Mouse (Mus musculus) myocyte (in vitro differentiated cells): ENCODE data around the gene Znrf1. TPM values are rescaled to one million over a fixed set of nuclear protein-coding genes. Genes with fewer than 3 reads are reported as not detected.

Experiments used
- H3K27me3 ChIP-seq: one replicate; pipeline ENCODE4 v1.6.1; 2011; ENCODE audit not compliant: control insufficient read depth, insufficient read depth, insufficient read length
- H3K36me3 ChIP-seq: one replicate; pipeline ENCODE4 v1.6.1; 2011; ENCODE audit not compliant: control insufficient read depth, insufficient read depth
- H3K4me2 ChIP-seq: one replicate; pipeline ENCODE4 v1.6.1; 2011; ENCODE audit warnings: low read depth, control low read depth
- H3K4me3 ChIP-seq: one replicate; pipeline ENCODE4 v1.5.1; 2011; ENCODE audit warnings: mild to moderate bottlenecking, control low read depth, moderate library complexity
- H3K79me2 ChIP-seq: one replicate; pipeline ENCODE4 v1.6.1; 2011; ENCODE audit not compliant: control insufficient read depth, insufficient read depth
- H3ac ChIP-seq: one replicate; pipeline ENCODE4 v1.6.1; 2011; ENCODE audit not compliant: control insufficient read depth, insufficient read length
- CEBPB ChIP-seq: IDR thresholded peaks from 2 replicates; pipeline ENCODE4 v1.6.1; 2011; ENCODE audit warnings: mild to moderate bottlenecking, moderate library complexity; ENCODE audit not compliant: poor library complexity, insufficient read depth, severe bottlenecking
- E2F4 ChIP-seq: IDR thresholded peaks from one replicate; pipeline ENCODE4 v1.6.1; 2011; ENCODE audit warnings: mild to moderate bottlenecking, control low read depth, moderate library complexity; ENCODE audit not compliant: insufficient read depth
- MAX ChIP-seq: IDR thresholded peaks from one replicate; pipeline ENCODE4 v1.6.1; 2011; ENCODE audit warnings: low read depth, mild to moderate bottlenecking, control low read depth
- MYOD1 ChIP-seq, 3 experiments: IDR thresholded peaks; one replicate each; pipeline ENCODE4 v1.6.1; 2011; ENCODE audit warnings: control low read depth in 2 of 3, low read depth in 2 of 3, mild to moderate bottlenecking in 2 of 3, moderate library complexity in 1 of 3; ENCODE audit not compliant: insufficient read length in 2 of 3, control insufficient read depth in 1 of 3
- MYOG ChIP-seq, 3 experiments: IDR thresholded peaks; one replicate each; pipeline ENCODE4 v1.6.1; 2011; ENCODE audit warnings: control low read depth in 2 of 3, low read depth in 2 of 3, mild to moderate bottlenecking in 2 of 3; ENCODE audit not compliant: insufficient read length in 2 of 3, control insufficient read depth in 1 of 3, insufficient read depth in 1 of 3
- POLR2A ChIP-seq: IDR thresholded peaks from one replicate; pipeline ENCODE4 v1.6.1; 2011; ENCODE audit warnings: low read depth, mild to moderate bottlenecking, control low read depth, moderate library complexity; ENCODE audit not compliant: insufficient read length
- POLR2AphosphoS2 ChIP-seq: IDR thresholded peaks from one replicate; pipeline ENCODE4 v1.6.1; 2011; ENCODE audit warnings: low read depth, control low read depth; ENCODE audit not compliant: insufficient read length
- REST ChIP-seq: IDR thresholded peaks from one replicate; pipeline ENCODE4 v1.6.1; 2011; ENCODE audit warnings: mild to moderate bottlenecking, control low read depth, moderate library complexity; ENCODE audit not compliant: insufficient read depth, insufficient read length
- SRF ChIP-seq: IDR thresholded peaks from one replicate; pipeline ENCODE4 v1.6.1; 2011; ENCODE audit warnings: low read depth; ENCODE audit not compliant: control insufficient read depth, insufficient read length
- TCF12 ChIP-seq: IDR thresholded peaks from one replicate; pipeline ENCODE4 v1.6.1; 2011; ENCODE audit warnings: mild to moderate bottlenecking, control low read depth; ENCODE audit not compliant: poor library complexity, insufficient read depth, severe bottlenecking
- TCF3 ChIP-seq: IDR thresholded peaks from one replicate; pipeline ENCODE4 v1.6.1; 2011; ENCODE audit warnings: low read depth, control low read depth; ENCODE audit not compliant: insufficient read length
- USF1 ChIP-seq: IDR thresholded peaks from one replicate; pipeline ENCODE4 v1.6.1; 2011; ENCODE audit warnings: low read depth, mild to moderate bottlenecking, control low read depth, moderate library complexity
- polyA plus RNA-seq: library from polyadenylated mRNA; unstranded; fragments of >200 nt; fragmentation: generic; extraction: Trizol; gene quantifications from one replicate; pipeline ENCODE4 v1.2.1, GENCODE M21; 2012; ENCODE audit warnings: missing spikeins

Gene Znrf1
- polyA plus RNA-seq, 1 experiment, result 39.2 TPM

DNA sequence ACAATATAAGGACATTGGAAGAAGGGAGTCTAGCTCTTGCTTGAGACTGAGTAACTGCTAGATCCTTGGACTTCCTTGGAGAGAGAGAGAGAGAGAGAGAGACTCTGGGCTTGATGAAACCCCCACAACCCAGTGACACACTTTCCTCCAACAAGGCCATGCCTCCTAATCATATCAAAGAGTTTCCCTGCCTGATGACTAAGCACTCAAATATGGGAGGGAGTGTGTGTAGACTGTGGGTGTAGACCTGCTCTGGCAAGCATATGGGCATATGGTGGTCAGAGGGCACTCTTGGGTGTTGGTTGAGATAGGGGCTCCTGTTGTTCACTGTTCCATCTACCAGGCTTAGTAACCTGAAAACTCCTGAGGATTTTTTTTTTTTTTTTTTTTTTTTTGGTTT lies 102.2 kb downstream of the Znrf1 start:
- Histone ChIP-seq H3K79me2 (no peaks in the 10 kb centered on the region), H3K36me3 (no peaks in the 10 kb centered on the region), H3K4me3 (no peak overlapping the region), H3ac (no peak overlapping the region), H3K4me2 (no peak overlapping the region), H3K27me3 (no peaks in the 10 kb centered on the region)
- TF ChIP-seq E2F4 (no peak), SRF (no peak), POLR2AphosphoS2 (no peak)

DNA sequence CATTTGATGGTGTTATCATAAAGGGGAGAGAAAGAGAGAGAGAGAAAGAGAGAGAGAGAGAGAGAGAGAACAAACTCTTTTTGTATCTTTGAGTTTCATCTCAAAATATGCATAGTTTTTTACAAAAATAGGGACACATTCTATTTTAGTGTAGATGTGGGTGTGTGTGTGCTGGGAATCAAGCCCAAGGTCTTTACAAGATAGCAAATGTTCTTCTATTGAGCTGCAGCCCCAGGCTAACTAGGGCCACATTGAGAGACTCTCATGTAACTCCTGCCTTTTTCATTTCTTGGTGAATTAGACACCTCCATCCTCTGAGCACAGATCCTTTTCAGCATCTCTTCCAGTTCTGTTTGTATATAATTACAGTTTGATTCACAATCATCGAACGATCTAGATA lies 105.2 kb downstream of the Znrf1 start:
- Histone ChIP-seq H3K36me3 (no peaks in the 10 kb centered on the region), H3ac (no peak overlapping the region), H3K79me2 (peaks cover 12% of the 10 kb centered on the region), H3K27me3 (no peaks in the 10 kb centered on the region), H3K4me3 (no peak overlapping the region), H3K4me2 (no peak overlapping the region)
- TF ChIP-seq USF1 (no peak), MYOD1 (IDR thresholded peaks at IDR 0.05; ENCODE audit: control insufficient read depth in 1 of 3, insufficient read length in 2 of 3, low read depth in 2 of 3) (no peak)

DNA sequence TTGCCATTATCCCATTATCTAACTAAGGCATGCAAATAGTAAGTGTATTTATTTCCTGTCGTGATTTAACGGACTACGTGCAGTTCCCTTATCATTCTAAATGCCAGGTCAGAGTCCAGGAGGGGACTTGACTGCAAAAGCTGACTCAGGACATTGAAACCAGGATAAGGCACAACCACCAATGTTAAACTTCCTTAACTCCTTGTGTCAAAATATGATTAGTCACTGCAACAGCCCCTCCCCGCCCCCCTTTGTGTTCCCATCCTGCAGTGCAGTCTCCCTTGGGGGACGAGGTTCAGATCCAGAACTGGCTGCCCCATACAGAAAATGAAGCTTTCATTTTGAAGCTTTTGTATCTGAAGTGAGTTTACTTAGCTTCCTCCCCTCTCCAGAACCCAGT lies 106.6 kb downstream of the Znrf1 start:
- H3K36me3 ChIP-seq, result peaks cover 6% of the 10 kb centered on the region
- peaks cover 26% of the 10 kb centered on the region for H3K79me2 ChIP-seq
- no peaks in the 10 kb centered on the region for H3K27me3 ChIP-seq
- peak overlapping the region; percentile 99 for H3K4me2 ChIP-seq
- no peak overlapping the region for H3ac ChIP-seq
- peak overlapping the region; percentile 32 for H3K4me3 ChIP-seq
- no peak for TF ChIP-seq POLR2AphosphoS2
- TF ChIP-seq CEBPB, result no peak
- TF ChIP-seq TCF12, result no peak
- TF ChIP-seq SRF, result no peak
- TF ChIP-seq POLR2A, result no peak
- TF ChIP-seq REST, result no peak
- TF ChIP-seq MYOD1 (IDR thresholded peaks at IDR 0.05; ENCODE audit: control insufficient read depth in 1 of 3, insufficient read length in 2 of 3, low read depth in 2 of 3), result no peak
- TF ChIP-seq USF1, result no peak
- no peak for TF ChIP-seq TCF3
- no peak for TF ChIP-seq MYOG (IDR thresholded peaks at IDR 0.05; ENCODE audit: control insufficient read depth in 1 of 3, insufficient read depth in 1 of 3, insufficient read length in 2 of 3, low read depth in 2 of 3)
- TF ChIP-seq E2F4, result no peak
- TF ChIP-seq MAX, result no peak

DNA sequence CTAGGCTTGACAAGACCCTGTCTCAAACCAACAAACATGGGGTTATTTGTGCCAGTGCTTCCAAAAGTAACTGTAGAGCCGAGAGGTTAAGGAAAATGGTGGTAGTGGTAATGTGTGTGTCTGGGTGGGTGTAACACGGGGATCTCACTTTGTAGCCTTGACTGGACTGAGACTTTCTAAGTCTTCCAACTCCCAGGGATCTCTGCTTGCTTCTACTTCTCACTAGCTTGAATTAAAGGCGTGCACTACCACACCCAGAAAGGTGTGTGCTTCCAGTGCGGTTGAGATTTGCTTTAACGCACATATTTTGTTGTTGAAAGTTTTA lies 107.0 kb downstream of the Znrf1 start:
- H3K27me3 ChIP-seq, result no peaks in the 10 kb centered on the region
- peak overlapping the region; percentile 99 for H3K4me2 ChIP-seq
- peaks cover 6% of the 10 kb centered on the region for H3K36me3 ChIP-seq
- TF ChIP-seq POLR2A (no peak), MYOG (IDR thresholded peaks at IDR 0.05; ENCODE audit: control insufficient read depth in 1 of 3, insufficient read depth in 1 of 3, insufficient read length in 2 of 3, low read depth in 2 of 3) (no peak), MAX (no peak), CEBPB (no peak), MYOD1 (IDR thresholded peaks at IDR 0.05; ENCODE audit: control insufficient read depth in 1 of 3, insufficient read length in 2 of 3, low read depth in 2 of 3) (no peak), E2F4 (no peak), POLR2AphosphoS2 (no peak), TCF12 (no peak), REST (no peak), SRF (no peak), USF1 (no peak), TCF3 (no peak)
- H3K79me2 ChIP-seq, result peaks cover 30% of the 10 kb centered on the region
- H3ac ChIP-seq, result peak overlapping the region; percentile 96
- peak overlapping the region; percentile 32 for H3K4me3 ChIP-seq

DNA sequence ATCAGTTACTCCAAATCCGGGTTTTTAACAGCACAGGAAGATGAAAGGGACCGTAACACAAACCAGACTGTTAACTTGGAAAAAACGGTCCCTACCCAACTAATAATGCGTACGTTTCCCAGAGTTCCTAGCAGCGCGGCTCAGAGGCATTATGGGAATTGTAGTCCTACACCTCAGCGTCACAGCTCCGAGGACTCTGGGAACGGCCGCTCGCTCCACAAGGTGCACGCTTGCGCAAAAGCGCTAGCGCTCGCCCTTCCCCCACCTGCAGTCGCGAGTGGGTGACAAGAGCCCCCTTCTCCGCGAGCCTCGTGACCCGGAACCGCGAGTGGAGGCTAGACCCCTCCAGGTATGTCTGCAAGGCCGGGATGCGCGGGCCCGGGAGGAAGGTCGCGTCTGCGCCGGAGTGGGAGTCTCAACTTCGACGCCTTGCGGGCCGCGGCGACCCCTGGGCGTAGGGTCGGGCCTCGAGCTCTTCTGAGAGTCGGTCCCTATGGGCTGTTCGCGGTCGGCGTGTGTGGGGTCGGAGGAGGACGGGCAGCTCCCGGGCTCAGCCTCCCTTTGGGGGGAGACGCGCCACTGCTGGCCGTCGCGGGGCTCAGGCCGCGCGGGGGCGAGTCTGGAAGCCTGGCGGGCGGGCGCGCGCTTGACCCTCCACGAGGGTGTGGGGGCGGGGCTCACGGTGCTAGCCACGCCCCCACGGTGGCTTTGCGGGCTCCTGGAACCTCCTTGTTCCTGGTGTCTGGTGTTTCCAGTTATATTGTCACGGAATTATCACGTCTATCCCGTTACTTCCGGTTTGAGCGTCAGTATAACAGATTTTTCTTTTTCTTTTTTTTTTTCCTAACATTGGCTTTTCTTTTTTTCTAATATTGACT lies 107.6 kb downstream of the Znrf1 start, which contains the start of gene Zfp1:
TSS of gene Zfp1 (plus strand) at position 138 of the 878 bp plus-strand sequence.
- H3K36me3 ChIP-seq, result peaks cover 6% of the 10 kb centered on the region
- H3K79me2 ChIP-seq, result peaks cover 36% of the 10 kb centered on the region
- no peaks in the 10 kb centered on the region for H3K27me3 ChIP-seq
- peak within 1 kb of the TSS; percentile 32 for H3K4me3 ChIP-seq
- peak within 1 kb of the TSS; percentile 99 for H3K4me2 ChIP-seq
- H3ac ChIP-seq, result peak within 1 kb of the TSS; percentile 96
- peak; percentile 76 for TF ChIP-seq POLR2A
- 0 out of 2 replicates have a peak, but pooled peaks have one; percentile 12 for TF ChIP-seq CEBPB
- TF ChIP-seq MAX, result no peak
- no peak for TF ChIP-seq SRF
- TF ChIP-seq TCF3, result no peak
- no peak for TF ChIP-seq REST
- TF ChIP-seq MYOG (IDR thresholded peaks at IDR 0.05; ENCODE audit: control insufficient read depth in 1 of 3, insufficient read depth in 1 of 3, insufficient read length in 2 of 3, low read depth in 2 of 3), result no peak
- peak; percentile 60 for TF ChIP-seq POLR2AphosphoS2
- TF ChIP-seq USF1, result no peak
- no peak for TF ChIP-seq MYOD1 (IDR thresholded peaks at IDR 0.05; ENCODE audit: control insufficient read depth in 1 of 3, insufficient read length in 2 of 3, low read depth in 2 of 3)
- no peak for TF ChIP-seq E2F4
- TF ChIP-seq TCF12, result no peak
